Mouse (Mus musculus) G1E (cell line): ENCODE results near the gene Atp5g3. TPM values are rescaled to one million over a fixed set of nuclear protein-coding genes. Genes with fewer than 3 reads are reported as not detected.

Experiments used
- ATAC-seq: 2 replicates; pipeline ENCODE4 v1.8.0; 2016; ENCODE audit warnings: mild to moderate bottlenecking; ENCODE audit not compliant: insufficient number of reproducible peaks, poor library complexity, low FRiP score, severe bottlenecking; ENCODE audit errors: extremely low read depth
- DNase-seq: peaks from one replicate; pipeline ENCODE4 v3.0.0; 2012; ENCODE audit warnings: low spot score
- H3K27me3 ChIP-seq: 2 replicates; pipeline ENCODE4 v1.6.1; 2012; ENCODE audit warnings: mild to moderate bottlenecking, low read length, inconsistent platforms; ENCODE audit not compliant: insufficient read depth
- H3K36me3 ChIP-seq: replicated peaks from 2 replicates; pipeline ENCODE3; 2012; ENCODE audit warnings: mild to moderate bottlenecking, inconsistent platforms
- H3K4me1 ChIP-seq: 2 replicates; pipeline ENCODE4 v1.6.1; 2012; ENCODE audit warnings: low read depth, low read length, inconsistent platforms, mixed read lengths; ENCODE audit not compliant: insufficient read depth
- H3K4me3 ChIP-seq: 2 replicates; pipeline ENCODE4 v1.5.1; 2012; ENCODE audit warnings: low read depth, mild to moderate bottlenecking, inconsistent platforms, low read length, moderate library complexity, mixed read lengths
- H3K9me3 ChIP-seq: replicated peaks from 2 replicates; pipeline ENCODE4 v1.6.1; 2012; ENCODE audit warnings: inconsistent platforms
- CTCF ChIP-seq: IDR thresholded peaks from 2 replicates; pipeline ENCODE4 v1.5.1; 2012; ENCODE audit warnings: low read depth, low read length, inconsistent platforms, mixed read lengths
- GATA1 ChIP-seq: IDR thresholded peaks from 2 replicates; pipeline ENCODE4 v1.6.1; 2012; ENCODE audit warnings: borderline replicate concordance, low read length, inconsistent platforms, mixed read lengths
- GATA2 ChIP-seq: IDR thresholded peaks from 2 replicates; pipeline ENCODE4 v1.6.1; 2012; ENCODE audit warnings: low read depth, low read length, inconsistent platforms, borderline replicate concordance
- POLR2AphosphoS5 ChIP-seq: IDR thresholded peaks from 2 replicates; pipeline ENCODE4 v1.6.1; 2012; ENCODE audit warnings: low read depth, low read length, inconsistent platforms; ENCODE audit not compliant: insufficient replicate concordance
- TAL1 ChIP-seq: conservative IDR thresholded peaks from 2 replicates; pipeline ENCODE4 v1.6.1; 2012; ENCODE audit warnings: low read depth, low read length, inconsistent platforms, mixed read lengths
- polyA plus RNA-seq: library from polyadenylated mRNA; stranded (reverse); fragments of >175 nt; gene quantifications from 2 replicates; pipeline ENCODE4 v1.2.3, GENCODE M21; 2012
- total RNA-seq, 2 experiments: library from RNA; stranded (forward) in 1 of 2; stranded (reverse) in 1 of 2; fragments of 200-1000 nt in 1 of 2; fragments of >200 nt in 1 of 2; fragmentation: Nextera tagmentation in 1 of 2; gene quantifications; 2 replicates each; pipeline ENCODE4 v1.2.3; 2014 to 2017

The Atp5g3 gene
- total RNA-seq (2014; fragmentation: Nextera tagmentation): 103 and 112 TPM in 2 replicates
- 195 and 233 TPM in 2 replicates for total RNA-seq (2017)
- 992 and 1,141 TPM in 2 replicates for polyA plus RNA-seq

- Histone ChIP-seq H3K4me1 (peaks cover 26% of the 10 kb centered on the region), H3K36me3 (peaks cover 36% of the 10 kb centered on the region), H3K4me3 (peak within 1 kb of the TSS; percentile 96), H3K27me3 (peaks cover 3% of the 10 kb centered on the region; the same call in 1 of the 2 replicates), H3K9me3 (no peaks in the 10 kb centered on the region)
- TF ChIP-seq CTCF: no peak
- no peak for TF ChIP-seq TAL1
- no peak for TF ChIP-seq POLR2AphosphoS5
- no peak for TF ChIP-seq GATA2
- TF ChIP-seq GATA1: no peak
- peak; percentile 83 for ATAC-seq
- DNase-seq: peak; percentile 80
These were observed at the start of gene Atp5g3 for GRCm38 (mm10) chr2:73911175-73911700. TSS of gene Atp5g3 (minus strand) at chr2:73911326.

GRCm38 (mm10) chr2:73958342-73958741, 47.2 kb upstream of the Atp5g3 start:
- peaks cover 5% of the 10 kb centered on the region; the same call in 1 of the 2 replicates for H3K27me3 ChIP-seq
- no peak overlapping the region for H3K4me3 ChIP-seq
- no peak for TF ChIP-seq GATA1
- no peak for TF ChIP-seq TAL1
- no peak for TF ChIP-seq POLR2AphosphoS5
- TF ChIP-seq GATA2: no peak
- no peak for TF ChIP-seq CTCF
- DNase-seq (no peak), ATAC-seq (no peak)
- H3K36me3 ChIP-seq: no peaks in the 10 kb centered on the region
- no peaks in the 10 kb centered on the region for H3K4me1 ChIP-seq
- H3K9me3 ChIP-seq: no peaks in the 10 kb centered on the region

- no peak for DNase-seq
- no peak for ATAC-seq
- H3K9me3 ChIP-seq: no peaks in the 10 kb centered on the region
- no peaks in the 10 kb centered on the region for H3K4me1 ChIP-seq
- TF ChIP-seq POLR2AphosphoS5: no peak
- TF ChIP-seq GATA1: no peak
- no peak for TF ChIP-seq CTCF
- no peak for TF ChIP-seq GATA2
- TF ChIP-seq TAL1: no peak
- no peak overlapping the region for H3K4me3 ChIP-seq
- peaks cover 8% of the 10 kb centered on the region; the same call in 1 of the 2 replicates for H3K27me3 ChIP-seq
- H3K36me3 ChIP-seq: no peaks in the 10 kb centered on the region
These were observed 42.5 kb upstream of the Atp5g3 start for GRCm38 (mm10) chr2:73953612-73954011.

- peaks cover 8% of the 10 kb centered on the region; the same call in 1 of the 2 replicates for H3K27me3 ChIP-seq
- H3K9me3 ChIP-seq: no peaks in the 10 kb centered on the region
- no peaks in the 10 kb centered on the region for H3K36me3 ChIP-seq
- ATAC-seq (no peak), DNase-seq (no peak)
- no peaks in the 10 kb centered on the region for H3K4me1 ChIP-seq
- no peak for TF ChIP-seq CTCF
- TF ChIP-seq GATA2: no peak
- TF ChIP-seq TAL1: no peak
- TF ChIP-seq GATA1: no peak
- no peak for TF ChIP-seq POLR2AphosphoS5
- no peak overlapping the region for H3K4me3 ChIP-seq
These were observed 41.6 kb upstream of the Atp5g3 start for GRCm38 (mm10) chr2:73952597-73953219.

GRCm38 (mm10) chr2:73947360-73947759, 36.2 kb upstream of the Atp5g3 start:
- no peaks in the 10 kb centered on the region for H3K36me3 ChIP-seq
- H3K4me1 ChIP-seq: peaks cover 3% of the 10 kb centered on the region; the same call in 1 of the 2 replicates
- ATAC-seq: no peak
- DNase-seq: no peak
- peaks cover 8% of the 10 kb centered on the region for H3K27me3 ChIP-seq
- no peak overlapping the region for H3K4me3 ChIP-seq
- TF ChIP-seq CTCF (no peak), POLR2AphosphoS5 (no peak), TAL1 (no peak), GATA1 (no peak), GATA2 (no peak)
- H3K9me3 ChIP-seq: no peaks in the 10 kb centered on the region

GRCm38 (mm10) chr2:73943735-73944134, 32.6 kb upstream of the Atp5g3 start:
- Histone ChIP-seq H3K36me3 (no peaks in the 10 kb centered on the region), H3K4me3 (no peak overlapping the region), H3K9me3 (no peaks in the 10 kb centered on the region), H3K4me1 (peaks cover 3% of the 10 kb centered on the region; the same call in 1 of the 2 replicates), H3K27me3 (peaks cover 6% of the 10 kb centered on the region)
- TF ChIP-seq CTCF (no peak), GATA1 (no peak), POLR2AphosphoS5 (no peak), GATA2 (no peak), TAL1 (no peak)
- DNase-seq (no peak), ATAC-seq (no peak)
